Mouse (Mus musculus) kidney, postnatal 0 days (tissue): ENCODE results near the gene Rpl14. TPM values are rescaled to one million over a fixed set of nuclear protein-coding genes. Genes with fewer than 3 reads are reported as not detected.
A peak's percentile ranks its signal among the peaks of the same experiment; 100 is the strongest.

Experiments
- ATAC-seq: fragments of 200-750 bp; cut with Nextera tagmentation; replicated peaks from 2 replicates; pipeline ENCODE4 v1.8.0; 2017; ENCODE audit warnings: low read depth, moderate number of reproducible peaks, moderate TSS enrichment, moderate library complexity; ENCODE audit not compliant: low FRiP score
- DNase-seq: peaks from one replicate; pipeline ENCODE4 v3.0.0-alpha.2; 2016; ENCODE audit warnings: low spot score
- H3K27ac ChIP-seq: fragments of 300-500 bp; sonication (generic); 2 replicates; pipeline ENCODE4 v1.5.1; 2014; ENCODE audit warnings: mild to moderate bottlenecking
- H3K27me3 ChIP-seq: fragments of 300-500 bp; sonication (generic); 2 replicates; pipeline ENCODE4 v1.6.1; 2014; ENCODE audit warnings: low read length, mixed read lengths; ENCODE audit not compliant: insufficient read depth
- H3K36me3 ChIP-seq: fragments of 300-500 bp; sonication (generic); 2 replicates; pipeline ENCODE4 v1.6.1; 2014; ENCODE audit warnings: low read length, mixed read lengths; ENCODE audit not compliant: insufficient read depth
- H3K4me1 ChIP-seq: fragments of 300-500 bp; sonication (generic); replicated peaks from 2 replicates; pipeline ENCODE4 v1.6.1; 2014; ENCODE audit warnings: antibody characterized with exemption, low read length, mixed read lengths; ENCODE audit not compliant: insufficient read depth
- H3K4me2 ChIP-seq: fragments of 300-500 bp; sonication (generic); 2 replicates; pipeline ENCODE4 v1.6.1; 2014; ENCODE audit warnings: mild to moderate bottlenecking, low read length, moderate library complexity, mixed read lengths
- H3K4me3 ChIP-seq: fragments of 300-500 bp; sonication (generic); replicated peaks from 2 replicates; pipeline ENCODE4 v1.5.1; 2014; ENCODE audit warnings: low read depth, low read length
- H3K9ac ChIP-seq: fragments of 300-500 bp; sonication (generic); 2 replicates; pipeline ENCODE4 v1.6.1; 2014; ENCODE audit warnings: low read depth, low read length
- H3K9me3 ChIP-seq: fragments of 300-500 bp; sonication (generic); replicated peaks from 2 replicates; pipeline ENCODE4 v1.6.1; 2016; ENCODE audit warnings: low read length, inconsistent platforms, mixed read lengths
- CTCF ChIP-seq: IDR thresholded peaks from 2 replicates; pipeline ENCODE4 v1.5.1; 2016; ENCODE audit warnings: antibody characterized with exemption, low read depth, mild to moderate bottlenecking, moderate library complexity
- WGBS: fragments of 180-500 bp; shearing (Covaris S2); extraction: QIAGEN DNeasy Blood & Tissue Kit; methylation state at CpG from one replicate; pipeline ENCODE4 v1.1.7; 2014; 5-methylcytosine and 5-hydroxymethylcytosine counted together
- polyA plus RNA-seq: library from polyadenylated mRNA; unstranded; fragments of >200 nt; fragmentation: Nextera tagmentation; extraction: Ambion mirVana; gene quantifications from 2 replicates; pipeline ENCODE4 v1.2.1, GENCODE M21; 2015

The Rpl14 gene
- polyA plus RNA-seq, 1 experiment from 2014 or later: 953 TPM

GRCm38 (mm10) chr9:120576662-120577013 lies 5.4 kb downstream of the Rpl14 start:
- Histone ChIP-seq H3K36me3 (peaks cover 16% of the 10 kb centered on the region; the same call in 1 of the 2 replicates), H3K9me3 (no peaks in the 10 kb centered on the region), H3K27ac (no peak overlapping the region), H3K4me1 (0 out of 2 replicates have a peak, but pooled peaks cover 9% of the 10 kb centered on the region), H3K4me2 (peak overlapping the region; percentile 84), H3K9ac (no peak overlapping the region), H3K27me3 (no peaks in the 10 kb centered on the region), H3K4me3 (no peak overlapping the region)
- no peak for DNase-seq
- TF ChIP-seq CTCF: no peak; the same call in 1 of the 2 replicates
- 0% methylated on average over 4 of the region's 4 CpGs for WGBS
- ATAC-seq: no peak

GRCm38 (mm10) chr9:120577133-120577651 lies 5.9 kb downstream of the Rpl14 start:
- Histone ChIP-seq H3K4me3 (peak overlapping the region; percentile 66), H3K27me3 (no peaks in the 10 kb centered on the region), H3K27ac (peak overlapping the region; percentile 54; the same call in 1 of the 2 replicates), H3K36me3 (peaks cover 16% of the 10 kb centered on the region; the same call in 1 of the 2 replicates), H3K9ac (peak overlapping the region; percentile 85), H3K9me3 (no peaks in the 10 kb centered on the region), H3K4me2 (peak overlapping the region; percentile 84), H3K4me1 (0 out of 2 replicates have a peak, but pooled peaks cover 8% of the 10 kb centered on the region)
- DNase-seq (peak; percentile 97), ATAC-seq (peak; percentile 91)
- WGBS: 0% methylated on average over 43 of the region's 43 CpGs
- peak; percentile 16; the same call in 1 of the 2 replicates for TF ChIP-seq CTCF

- Histone ChIP-seq H3K9me3 (no peaks in the 10 kb centered on the region), H3K36me3 (peaks cover 16% of the 10 kb centered on the region; the same call in 1 of the 2 replicates), H3K27me3 (no peaks in the 10 kb centered on the region), H3K4me1 (peaks cover 3% of the 10 kb centered on the region; the same call in 1 of the 2 replicates), H3K4me2 (peak overlapping the region; percentile 84), H3K9ac (peak overlapping the region; percentile 85), H3K27ac (peak overlapping the region; percentile 54; the same call in 1 of the 2 replicates), H3K4me3 (peak overlapping the region; percentile 66)
- TF ChIP-seq CTCF: no peak
- 54% methylated on average over 12 of the region's 12 CpGs for WGBS
- DNase-seq (no peak), ATAC-seq (no peak)
Observed at GRCm38 (mm10) chr9:120577706-120578405, 6.6 kb downstream of the Rpl14 start.

DNA sequence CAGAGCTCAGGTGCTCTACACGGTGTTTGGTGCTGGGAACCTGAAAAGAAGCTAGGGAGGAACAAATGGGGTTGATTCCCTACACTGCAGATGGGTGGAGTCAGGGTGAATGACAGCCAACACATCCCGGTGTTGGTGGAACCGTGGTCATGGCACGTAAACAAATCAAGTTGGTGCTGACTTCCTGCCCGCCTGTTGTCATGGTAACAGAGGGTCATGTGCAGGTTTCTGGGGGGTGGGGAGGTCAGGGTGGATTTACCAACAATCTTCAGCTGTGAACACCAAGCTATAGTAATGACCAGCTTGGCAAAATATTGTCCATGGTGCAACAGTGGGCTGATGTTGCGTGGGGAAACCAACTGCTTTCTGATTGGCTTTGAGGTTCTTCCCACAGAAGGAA lies 7.5 kb downstream of the Rpl14 start:
- no peak overlapping the region for H3K27ac ChIP-seq
- H3K4me3 ChIP-seq: no peak overlapping the region
- no peaks in the 10 kb centered on the region for H3K9me3 ChIP-seq
- DNase-seq: no peak
- H3K4me1 ChIP-seq: peaks cover 3% of the 10 kb centered on the region; the same call in 1 of the 2 replicates
- ATAC-seq: no peak
- TF ChIP-seq CTCF: no peak
- H3K4me2 ChIP-seq: no peak overlapping the region
- H3K9ac ChIP-seq: no peak overlapping the region
- 0 out of 2 replicates have a peak, but pooled peaks cover 16% of the 10 kb centered on the region for H3K36me3 ChIP-seq
- no peaks in the 10 kb centered on the region for H3K27me3 ChIP-seq
- 34% methylated on average over 6 of the region's 6 CpGs for WGBS

- no peak for TF ChIP-seq CTCF
- H3K4me1 ChIP-seq: peaks cover 3% of the 10 kb centered on the region; the same call in 1 of the 2 replicates
- no peaks in the 10 kb centered on the region for H3K9me3 ChIP-seq
- H3K4me2 ChIP-seq: no peak overlapping the region
- no peak overlapping the region for H3K27ac ChIP-seq
- H3K9ac ChIP-seq: no peak overlapping the region
- ATAC-seq: no peak
- DNase-seq: no peak
- 0 out of 2 replicates have a peak, but pooled peaks cover 8% of the 10 kb centered on the region for H3K36me3 ChIP-seq
- no peaks in the 10 kb centered on the region for H3K27me3 ChIP-seq
- 73% methylated on average over 7 of the region's 7 CpGs for WGBS
- no peak overlapping the region for H3K4me3 ChIP-seq
Observed at GRCm38 (mm10) chr9:120579808-120580207, 8.6 kb downstream of the Rpl14 start.

DNA sequence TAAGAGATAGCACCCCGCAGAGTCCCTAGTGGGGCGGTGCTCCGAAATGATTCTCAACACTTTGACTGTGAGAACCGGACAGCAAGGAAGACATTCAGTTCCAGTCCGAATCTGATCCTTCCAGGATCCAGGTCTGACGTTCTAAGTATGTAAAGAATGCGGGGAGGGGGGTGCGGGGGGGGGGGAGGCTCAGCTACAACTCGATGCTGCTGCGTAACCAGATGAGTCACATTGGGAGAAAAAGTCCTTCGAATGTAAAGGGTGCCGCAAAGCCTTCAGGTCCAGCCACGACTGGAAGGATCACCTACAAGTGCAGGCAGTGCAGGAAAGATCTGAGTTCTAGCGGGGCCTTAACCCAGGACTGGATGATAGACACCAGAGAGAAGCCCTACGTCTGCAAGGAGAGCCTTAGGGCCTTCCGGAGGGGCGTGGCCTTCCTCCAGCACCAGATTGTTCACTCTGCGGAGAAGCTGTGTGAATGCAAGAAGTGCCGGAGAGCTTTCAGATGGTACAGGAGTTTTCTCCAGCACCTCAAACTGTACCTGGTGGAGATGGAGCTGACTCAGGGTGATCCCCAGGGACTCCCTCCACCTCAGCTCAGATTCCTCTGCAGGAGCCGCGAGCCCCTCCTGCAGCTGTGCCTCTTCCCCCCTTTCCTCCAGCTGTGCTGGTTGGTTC lies 10.8 kb downstream of the Rpl14 start:
- H3K4me2 ChIP-seq: peak overlapping the region; percentile 63
- peak overlapping the region; percentile 28 for H3K4me3 ChIP-seq
- no peaks in the 10 kb centered on the region for H3K9me3 ChIP-seq
- WGBS: 15% methylated on average over 21 of the region's 21 CpGs
- ATAC-seq (peak; percentile 66; the same call in 1 of the 2 replicates), DNase-seq (peak; percentile 80)
- no peaks in the 10 kb centered on the region for H3K36me3 ChIP-seq
- no peak for TF ChIP-seq CTCF
- H3K9ac ChIP-seq: peak overlapping the region; percentile 52
- H3K27me3 ChIP-seq: no peaks in the 10 kb centered on the region
- peaks cover 3% of the 10 kb centered on the region; the same call in 1 of the 2 replicates for H3K4me1 ChIP-seq
- peak overlapping the region; percentile 38 for H3K27ac ChIP-seq
